In genomic region chr6:33283936-33284335, GRCm38 (mm10) we compare ENCODE assay signal across 18 mouse cellular contexts. TPM values are rescaled to one million over a fixed set of nuclear protein-coding genes. Genes with fewer than 3 reads are reported as not detected.
DNase-seq lines count a peak whose midpoint lies in the region; ATAC-seq and TF ChIP-seq lines count a peak whose summit lies in the region.
"Had no signal": no experiment of that assay in that cellular context is flagged by ENCODE, and none has a peak within 500 bp of the region (broad histone marks: within the 10 kb centered on the region; RNA-seq: fewer than 3 reads in every experiment).

No protein-coding gene starts in this region.

- no peak for TF ChIP-seq CTCF in brain, embryonic 14.5 days (IDR thresholded peaks at IDR 0.05; ENCODE audit: borderline replicate concordance, extremely low read depth, insufficient read depth, insufficient read length)

- H3K4me3 ChIP-seq in forebrain, embryonic 14.5 days (ENCODE audit: low read depth, low read length): no peak overlapping the region
- H3K4me3 ChIP-seq in forebrain, embryonic 12.5 days (replicated peaks): no peak overlapping the region
- no peak overlapping the region for H3K4me3 ChIP-seq in hindbrain, embryonic 14.5 days (replicated peaks; ENCODE audit: low read length)
- no peak overlapping the region for H3K4me3 ChIP-seq in hindbrain, embryonic 10.5 days
- H3K4me3 ChIP-seq in midbrain, embryonic 15.5 days: no peak overlapping the region
- H3K4me3 ChIP-seq in midbrain, embryonic 10.5 days: no peak overlapping the region
- H3K4me3 ChIP-seq: embryonic facial prominence, embryonic 13.5 days; forebrain, embryonic 15.5 days; heart, embryonic 12.5 days; intestine, embryonic 15.5 days had no signal

- H3K4me2 ChIP-seq in forebrain, embryonic 14.5 days (ENCODE audit: low read length): no peak overlapping the region
- H3K4me2 ChIP-seq in forebrain, embryonic 12.5 days: no peak overlapping the region
- H3K4me2 ChIP-seq in hindbrain, embryonic 14.5 days (replicated peaks): no peak overlapping the region
- H3K4me2 ChIP-seq in midbrain, embryonic 15.5 days: no peak overlapping the region
- H3K4me2 ChIP-seq: embryonic facial prominence, embryonic 13.5 days; forebrain, embryonic 15.5 days; heart, embryonic 12.5 days; intestine, embryonic 15.5 days had no signal

- no peak overlapping the region for H3K9ac ChIP-seq in forebrain, embryonic 14.5 days (ENCODE audit: low read length)
- H3K9ac ChIP-seq in forebrain, embryonic 12.5 days: no peak overlapping the region
- H3K9ac ChIP-seq in hindbrain, embryonic 14.5 days: no peak overlapping the region
- no peak overlapping the region for H3K9ac ChIP-seq in midbrain, embryonic 15.5 days
- H3K9ac ChIP-seq: embryonic facial prominence, embryonic 13.5 days; forebrain, embryonic 15.5 days; heart, embryonic 12.5 days; intestine, embryonic 15.5 days had no signal

- peaks cover 9% of the 10 kb centered on the region; the same call in 1 of the 2 replicates for H3K4me1 ChIP-seq in forebrain, embryonic 14.5 days (ENCODE audit: control insufficient read depth, insufficient read depth, low read length)
- peaks cover 16% of the 10 kb centered on the region for H3K4me1 ChIP-seq in forebrain, embryonic 12.5 days
- H3K4me1 ChIP-seq in hindbrain, embryonic 14.5 days (replicated peaks; ENCODE audit: control insufficient read depth, insufficient read depth, low read length): peaks cover 12% of the 10 kb centered on the region
- H3K4me1 ChIP-seq in hindbrain, embryonic 10.5 days (replicated peaks): no peaks in the 10 kb centered on the region
- peaks cover 12% of the 10 kb centered on the region for H3K4me1 ChIP-seq in midbrain, embryonic 15.5 days
- H3K4me1 ChIP-seq in midbrain, embryonic 10.5 days: no peaks in the 10 kb centered on the region; the same call in 1 of the 2 replicates
- H3K4me1 ChIP-seq: heart, embryonic 12.5 days; intestine, embryonic 15.5 days had no signal

- no peak overlapping the region for H3K27ac ChIP-seq in forebrain, embryonic 14.5 days (ENCODE audit: low read depth, low read length)
- no peak overlapping the region for H3K27ac ChIP-seq in forebrain, embryonic 12.5 days
- H3K27ac ChIP-seq in hindbrain, embryonic 14.5 days: peak overlapping the region; percentile 80
- H3K27ac ChIP-seq in hindbrain, embryonic 10.5 days: no peak overlapping the region
- H3K27ac ChIP-seq in midbrain, embryonic 15.5 days: peak overlapping the region; percentile 54; the same call in 1 of the 2 replicates
- no peak overlapping the region for H3K27ac ChIP-seq in midbrain, embryonic 10.5 days (replicated peaks)
- H3K27ac ChIP-seq: embryonic facial prominence, embryonic 13.5 days; intestine, embryonic 15.5 days had no signal

- H3K9me3 ChIP-seq in forebrain, embryonic 14.5 days (replicated peaks; ENCODE audit: control insufficient read depth, low read length): no peaks in the 10 kb centered on the region
- H3K9me3 ChIP-seq in forebrain, embryonic 12.5 days: no peaks in the 10 kb centered on the region
- H3K9me3 ChIP-seq in hindbrain, embryonic 14.5 days (ENCODE audit: control insufficient read depth, low read length): no peaks in the 10 kb centered on the region
- H3K9me3 ChIP-seq in hindbrain, embryonic 10.5 days: no peaks in the 10 kb centered on the region
- no peaks in the 10 kb centered on the region for H3K9me3 ChIP-seq in midbrain, embryonic 15.5 days
- H3K9me3 ChIP-seq in midbrain, embryonic 10.5 days (replicated peaks): no peaks in the 10 kb centered on the region
- H3K9me3 ChIP-seq: embryonic facial prominence, embryonic 13.5 days; forebrain, embryonic 15.5 days; heart, embryonic 12.5 days; intestine, embryonic 15.5 days had no signal

- no peaks in the 10 kb centered on the region for H3K27me3 ChIP-seq in forebrain, embryonic 14.5 days (replicated peaks; ENCODE audit: control insufficient read depth, insufficient read depth, low read length)
- no peaks in the 10 kb centered on the region for H3K27me3 ChIP-seq in forebrain, embryonic 12.5 days
- H3K27me3 ChIP-seq in hindbrain, embryonic 14.5 days (ENCODE audit: control insufficient read depth, insufficient read depth, low read length): no peaks in the 10 kb centered on the region
- no peaks in the 10 kb centered on the region for H3K27me3 ChIP-seq in hindbrain, embryonic 10.5 days (ENCODE audit: insufficient read depth, poor library complexity, severe bottlenecking)
- H3K27me3 ChIP-seq in midbrain, embryonic 15.5 days (replicated peaks): no peaks in the 10 kb centered on the region
- H3K27me3 ChIP-seq in midbrain, embryonic 10.5 days (ENCODE audit: low read depth, poor library complexity, severe bottlenecking): no peaks in the 10 kb centered on the region
- H3K27me3 ChIP-seq: embryonic facial prominence, embryonic 13.5 days; forebrain, embryonic 15.5 days; heart, embryonic 12.5 days; intestine, embryonic 15.5 days had no signal

- no peak for ATAC-seq in forebrain, embryonic 14.5 days
- no peak for ATAC-seq in forebrain, embryonic 12.5 days (ENCODE audit: low FRiP score)
- no peak for ATAC-seq in hindbrain, embryonic 14.5 days (ENCODE audit: low FRiP score)
- ATAC-seq in midbrain, embryonic 15.5 days (replicated peaks): no peak
- ATAC-seq: forebrain, embryonic 15.5 days; intestine, embryonic 15.5 days had no signal

- WGBS in forebrain, embryonic 14.5 days: 44% methylated on average over 4 of the region's 4 CpGs
- WGBS in forebrain, embryonic 12.5 days: 53% methylated on average over 4 of the region's 4 CpGs
- 55% methylated on average over 4 of the region's 4 CpGs for WGBS in hindbrain, embryonic 14.5 days
- 85% methylated on average over 4 of the region's 4 CpGs for WGBS in hindbrain, embryonic 10.5 days
- 54% methylated on average over 4 of the region's 4 CpGs for WGBS in midbrain, embryonic 15.5 days
- WGBS in midbrain, embryonic 10.5 days: 92% methylated on average over 4 of the region's 4 CpGs

- peak; percentile 25 for DNase-seq in forebrain, embryonic 14.5 days (ENCODE audit: low spot score)
- DNase-seq in hindbrain, embryonic 14.5 days (ENCODE audit: low spot score): peak; percentile 58
- DNase-seq in hindbrain, embryonic 10.5 days (ENCODE audit: low spot score): no peak
- DNase-seq in midbrain, embryonic 10.5 days (ENCODE audit: low spot score): no peak
- peak; percentile 59 for DNase-seq in brain, embryonic 14.5 days (ENCODE audit: low read depth)
- no peak for DNase-seq in thymus, adult 18-20 months
- DNase-seq: adrenal gland, postnatal 10 days; cerebellum, adult 11-12 months; cerebellum, adult 9-10 months; cerebellum, postnatal 25 days; gastrocnemius, postnatal 14 days; kidney, adult 2 months had no signal

- H3K36me3 ChIP-seq in forebrain, embryonic 14.5 days (ENCODE audit: control insufficient read depth, insufficient read depth, low read length): no peaks in the 10 kb centered on the region
- H3K36me3 ChIP-seq in forebrain, embryonic 12.5 days (replicated peaks): no peaks in the 10 kb centered on the region
- H3K36me3 ChIP-seq in hindbrain, embryonic 14.5 days (replicated peaks; ENCODE audit: control insufficient read depth, insufficient read depth): no peaks in the 10 kb centered on the region
- H3K36me3 ChIP-seq in hindbrain, embryonic 10.5 days: no peaks in the 10 kb centered on the region
- H3K36me3 ChIP-seq in midbrain, embryonic 15.5 days (replicated peaks): no peaks in the 10 kb centered on the region
- H3K36me3 ChIP-seq in midbrain, embryonic 10.5 days: no peaks in the 10 kb centered on the region
- H3K36me3 ChIP-seq: embryonic facial prominence, embryonic 13.5 days; forebrain, embryonic 15.5 days; heart, embryonic 12.5 days; intestine, embryonic 15.5 days had no signal

- no peak for TF ChIP-seq POLR2A in brain, embryonic 14.5 days (IDR thresholded peaks at IDR 0.05; ENCODE audit: borderline replicate concordance, extremely low read depth, insufficient read depth, insufficient read length, poor library complexity, severe bottlenecking)

RNA-seq across cellular contexts. Expression of gene Exoc4, which starts 35.1 kb away (rescaled TPM):
- polyA plus RNA-seq in forebrain, embryonic 14.5 days (2014; fragmentation: Nextera tagmentation; extraction: Ambion mirVana): 35.8 and 42.6 TPM in 2 replicates
- 53.2 and 56.8 TPM in 2 replicates for polyA plus RNA-seq in forebrain, embryonic 12.5 days (2016; fragmentation: Nextera tagmentation; extraction: Ambion mirVana)
- polyA plus RNA-seq in hindbrain, embryonic 14.5 days (2014; fragmentation: Nextera tagmentation; extraction: Ambion mirVana): 30.1 and 34.7 TPM in 2 replicates
- 35.9 and 36.7 TPM in 2 replicates for polyA plus RNA-seq in hindbrain, embryonic 10.5 days (2016; fragmentation: Nextera tagmentation; extraction: Ambion mirVana)
- 50.2 and 57.8 TPM in 2 replicates for polyA plus RNA-seq in midbrain, embryonic 15.5 days (2015; fragmentation: Nextera tagmentation; extraction: Ambion mirVana)
- 36.2 and 40.6 TPM in 2 replicates for polyA plus RNA-seq in midbrain, embryonic 10.5 days (2016; fragmentation: Nextera tagmentation; extraction: Ambion mirVana)
- 13.6 and 31.5 TPM in 2 replicates for polyA plus RNA-seq in brain, embryonic 14.5 days (2012; rRNA removed)

Comparison
In these comparisons a context has a peak if more than half of its experiments do, and no peak if none do; other contexts are left out.
1. DNase-seq: peak in forebrain, embryonic 14.5 days (single experiment), hindbrain, embryonic 14.5 days (single experiment) and brain, embryonic 14.5 days (single experiment); none in hindbrain, embryonic 10.5 days (single experiment), midbrain, embryonic 10.5 days (single experiment) and thymus, adult 18-20 months (0 of 2).
2. H3K27ac ChIP-seq: peak in hindbrain, embryonic 14.5 days (single experiment) and midbrain, embryonic 15.5 days (single experiment); none in forebrain, embryonic 14.5 days (single experiment), forebrain, embryonic 12.5 days (single experiment), hindbrain, embryonic 10.5 days (single experiment) and midbrain, embryonic 10.5 days (single experiment).